Mouse (Mus musculus) ES-E14 (cell line): Measurements from ENCODE around the gene Plcd3.

Experiments used
- MAFK ChIP-seq: IDR thresholded peaks from 2 replicates; pipeline ENCODE4 v1.6.1; 2014; ENCODE audit warnings: mild to moderate bottlenecking, low read depth, low read length, inconsistent platforms; ENCODE audit not compliant: insufficient read depth
- ZNF384 ChIP-seq: IDR thresholded peaks from 2 replicates; pipeline ENCODE4 v1.6.1; 2012; ENCODE audit warnings: low read depth, low read length, inconsistent platforms

DNA sequence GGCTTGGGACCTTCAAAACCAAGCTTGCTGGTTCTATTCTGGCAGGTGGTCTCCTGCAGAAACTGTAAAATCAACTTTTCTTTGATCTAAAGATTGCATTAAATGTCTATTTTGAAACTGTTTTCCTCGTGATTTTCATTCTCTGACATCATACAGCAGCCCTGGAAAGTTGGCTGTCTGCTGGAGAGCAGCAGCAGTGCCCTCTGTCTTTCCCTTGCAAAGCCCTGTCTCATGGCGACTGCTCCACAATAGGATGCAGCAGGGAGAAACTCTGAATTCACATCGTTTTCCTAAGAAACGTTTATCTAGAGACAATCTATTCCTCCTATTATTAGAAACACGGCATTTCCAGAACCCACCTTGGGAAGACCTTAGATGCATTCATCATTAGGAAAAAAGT lies 18.2 kb upstream of the Plcd3 start:
- TF ChIP-seq ZNF384: no peak
- TF ChIP-seq MAFK: no peak
